Mouse (Mus musculus) stomach, embryonic 15.5 days (tissue): Measurements from ENCODE around the gene Nop58. TPM values are rescaled to one million over a fixed set of nuclear protein-coding genes. Genes with fewer than 3 reads are reported as not detected.
A peak's percentile ranks its signal among the peaks of the same experiment; 100 is the strongest.

Experiments used
- ATAC-seq: fragments of 200-750 bp; cut with Nextera tagmentation; 2 replicates; pipeline ENCODE4 v1.8.0; 2017; ENCODE audit warnings: low read depth, moderate number of reproducible peaks, moderate TSS enrichment; ENCODE audit not compliant: insufficient read depth, low FRiP score
- H3K27ac ChIP-seq: fragments of 300-500 bp; sonication (generic); 2 replicates; pipeline ENCODE4 v1.5.1; 2015; ENCODE audit warnings: mild to moderate bottlenecking, inconsistent platforms
- H3K27me3 ChIP-seq: fragments of 300-500 bp; sonication (generic); replicated peaks from 2 replicates; pipeline ENCODE4 v1.6.1; 2015; ENCODE audit warnings: inconsistent platforms
- H3K36me3 ChIP-seq: fragments of 300-500 bp; sonication (generic); 2 replicates; pipeline ENCODE4 v1.6.1; 2015; ENCODE audit warnings: inconsistent platforms
- H3K4me1 ChIP-seq: fragments of 300-500 bp; sonication (generic); 2 replicates; pipeline ENCODE4 v1.6.1; 2015; ENCODE audit warnings: inconsistent platforms
- H3K4me2 ChIP-seq: fragments of 300-500 bp; sonication (generic); 2 replicates; pipeline ENCODE4 v1.6.1; 2015; ENCODE audit warnings: mild to moderate bottlenecking, inconsistent platforms
- H3K4me3 ChIP-seq: fragments of 300-500 bp; sonication (generic); replicated peaks from 2 replicates; pipeline ENCODE4 v1.5.1; 2015; ENCODE audit warnings: inconsistent platforms
- H3K9ac ChIP-seq: fragments of 300-500 bp; sonication (generic); 2 replicates; pipeline ENCODE4 v1.6.1; 2015; ENCODE audit warnings: inconsistent platforms
- H3K9me3 ChIP-seq: fragments of 300-500 bp; sonication (generic); 2 replicates; pipeline ENCODE4 v1.6.1; 2016; ENCODE audit warnings: inconsistent platforms
- WGBS: fragments of 180-500 bp; shearing (Covaris S2); methylation state at CpG from one replicate; pipeline ENCODE4 v1.1.7; 2015; 5-methylcytosine and 5-hydroxymethylcytosine counted together
- polyA plus RNA-seq: library from polyadenylated mRNA; unstranded; fragments of >200 nt; fragmentation: Nextera tagmentation; extraction: Ambion mirVana; gene quantifications from 2 replicates; pipeline ENCODE4 v1.2.1, GENCODE M21; 2015

The Nop58 gene
- polyA plus RNA-seq, 1 experiment from 2014 or later = 233 TPM

DNA sequence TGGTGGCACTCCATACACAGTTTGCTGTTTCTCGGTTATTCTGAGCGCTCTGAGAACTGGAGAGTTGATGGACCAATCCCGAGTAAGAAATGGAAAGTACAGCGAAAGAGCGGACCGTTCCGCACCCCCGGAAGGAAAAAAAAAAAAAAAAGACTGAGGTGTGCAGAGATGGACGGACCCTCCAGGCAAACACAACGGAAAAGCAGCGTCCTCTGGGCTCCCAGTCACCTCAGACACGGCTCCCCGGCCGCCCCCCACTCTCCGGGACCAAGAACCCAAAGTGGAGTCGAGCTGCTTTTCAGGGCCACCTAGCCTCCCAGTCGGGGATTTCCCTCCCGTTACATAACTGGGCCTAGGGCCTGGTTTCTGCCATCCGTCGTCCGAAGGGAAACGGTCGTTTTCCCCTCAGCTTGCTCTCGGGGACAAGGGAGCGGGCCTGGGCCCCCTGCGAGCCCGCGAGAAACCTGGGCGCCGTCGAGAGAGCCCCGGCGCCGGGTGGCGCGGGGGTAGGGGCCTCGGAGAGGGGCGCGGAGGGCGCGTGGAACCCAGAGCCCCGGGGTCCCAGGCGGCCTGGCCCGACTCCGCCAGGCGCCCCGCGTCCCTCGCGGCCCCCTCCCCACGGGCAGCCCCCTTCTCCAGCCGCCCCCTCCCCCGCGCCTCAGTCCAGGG, 14.7 kb upstream of the Nop58 start:
- WGBS = under 1% methylated on average over 47 of the region's 54 CpGs
- ATAC-seq = peak; percentile 73; the same call in 1 of the 2 replicates
- Histone ChIP-seq H3K4me3 (peak overlapping the region; percentile 98), H3K9me3 (no peaks in the 10 kb centered on the region), H3K36me3 (no peaks in the 10 kb centered on the region), H3K27ac (peak overlapping the region; percentile 96), H3K4me2 (peak overlapping the region; percentile 64), H3K4me1 (peaks cover 9% of the 10 kb centered on the region), H3K27me3 (no peaks in the 10 kb centered on the region), H3K9ac (peak overlapping the region; percentile 93)

DNA sequence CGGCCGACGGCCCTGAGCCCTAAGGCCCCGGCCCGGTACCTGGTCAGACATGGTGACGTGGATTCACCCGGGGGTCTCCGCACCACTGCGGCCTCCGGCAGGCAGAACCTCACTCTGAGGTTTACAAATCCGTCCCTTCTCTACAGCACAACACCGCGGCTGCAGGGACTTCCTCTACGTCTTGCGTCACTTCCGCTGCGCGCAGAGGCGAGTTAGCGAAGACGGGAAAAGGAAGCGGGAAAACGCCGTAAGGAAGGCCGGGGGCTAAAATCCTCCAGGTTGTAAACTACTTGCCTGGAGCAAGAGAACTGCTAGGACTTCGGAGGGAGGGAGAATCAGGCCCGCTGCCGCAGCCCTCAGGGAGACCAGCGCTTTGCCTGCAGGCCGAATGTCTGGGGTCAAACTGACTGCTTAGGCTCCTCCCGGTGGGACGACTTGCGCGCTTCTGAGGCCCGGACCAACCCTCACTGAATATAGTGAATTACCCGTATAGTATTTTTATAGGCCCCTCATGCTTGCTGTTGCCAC, 14.1 kb upstream of the Nop58 start, which contains the start of gene Sumo1:
Gene Sumo1, minus strand, starts transcription at position 194 of the 528 bp plus-strand sequence.
- WGBS = under 1% methylated on average over 36 of the region's 36 CpGs
- ATAC-seq = peak; percentile 89
- Histone ChIP-seq H3K4me1 (peaks cover 9% of the 10 kb centered on the region), H3K4me2 (peak within 1 kb of the TSS; percentile 64), H3K9me3 (no peaks in the 10 kb centered on the region), H3K4me3 (peak within 1 kb of the TSS; percentile 98), H3K36me3 (no peaks in the 10 kb centered on the region), H3K9ac (peak within 1 kb of the TSS; percentile 93), H3K27me3 (no peaks in the 10 kb centered on the region), H3K27ac (peak within 1 kb of the TSS; percentile 96)

DNA sequence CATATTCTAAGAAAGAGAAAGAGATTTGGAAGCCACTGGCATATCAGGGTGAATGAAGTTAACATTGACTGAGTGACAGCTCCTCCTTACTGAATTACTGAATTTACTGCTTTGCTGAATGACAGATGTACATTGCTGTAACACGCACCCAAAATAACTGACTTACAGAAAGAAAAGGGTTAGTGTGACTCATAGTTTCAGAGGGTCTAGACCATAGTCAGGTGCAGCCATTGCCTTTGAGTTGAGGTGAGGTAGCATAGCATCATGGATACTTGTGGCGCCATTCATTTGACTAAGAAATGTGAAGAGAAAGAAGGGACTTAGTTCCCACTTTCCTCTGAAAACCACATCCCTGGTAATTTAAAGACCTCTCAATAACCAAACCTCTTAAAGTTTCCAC, 11.1 kb upstream of the Nop58 start:
- H3K4me2 ChIP-seq = no peak overlapping the region
- WGBS = 90% methylated on average over 2 of the region's 2 CpGs
- no peaks in the 10 kb centered on the region for H3K27me3 ChIP-seq
- no peaks in the 10 kb centered on the region for H3K36me3 ChIP-seq
- no peaks in the 10 kb centered on the region for H3K9me3 ChIP-seq
- no peak overlapping the region for H3K4me3 ChIP-seq
- ATAC-seq = no peak
- no peak overlapping the region for H3K9ac ChIP-seq
- H3K27ac ChIP-seq = no peak overlapping the region
- H3K4me1 ChIP-seq = peaks cover 4% of the 10 kb centered on the region; the same call in 1 of the 2 replicates

DNA sequence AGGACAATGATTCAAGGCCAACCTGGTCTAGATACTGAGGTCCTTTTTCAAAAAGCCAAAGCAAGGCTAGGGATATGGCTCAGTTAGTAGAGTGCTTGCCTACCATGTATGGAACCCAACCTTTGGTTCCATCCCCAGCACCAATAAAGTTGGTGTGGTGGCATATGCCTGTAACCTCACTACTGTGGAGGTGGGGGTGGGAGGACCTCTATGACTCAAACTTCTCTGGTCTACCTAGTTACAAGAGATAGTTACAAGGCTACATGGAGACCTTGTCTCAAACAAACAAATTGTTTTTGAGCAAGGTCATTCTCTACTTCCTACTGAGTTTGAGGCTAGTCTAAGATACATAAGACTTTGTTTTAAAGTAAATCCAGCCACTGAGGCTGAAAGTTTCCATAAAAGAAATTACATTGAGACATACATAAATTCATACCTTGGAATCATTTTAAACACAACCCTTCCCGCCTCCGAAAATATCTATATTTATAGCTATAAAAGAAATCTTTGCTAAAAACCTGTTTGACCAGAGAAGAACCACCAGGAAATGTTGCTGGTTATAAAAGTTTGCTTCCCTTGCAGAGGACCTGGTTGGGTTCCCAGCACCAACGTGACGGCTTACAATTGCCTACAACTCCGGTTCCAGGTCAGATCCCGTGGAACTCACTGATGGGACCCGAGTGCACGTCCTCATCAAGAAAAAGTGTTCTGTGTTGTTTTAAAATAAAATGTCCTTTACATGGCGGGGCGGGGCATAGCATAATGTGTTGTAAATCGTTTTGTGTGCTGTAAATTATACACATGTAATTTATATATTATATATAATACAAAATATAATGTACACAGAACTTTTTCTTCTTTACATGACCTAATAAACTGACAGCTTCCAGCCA, 599 bp upstream of the Nop58 start:
- H3K4me1 ChIP-seq = no peaks in the 10 kb centered on the region
- peak; percentile 4; the same call in 1 of the 2 replicates for ATAC-seq
- H3K27me3 ChIP-seq = no peaks in the 10 kb centered on the region
- peak overlapping the region; percentile 72; the same call in 1 of the 2 replicates for H3K27ac ChIP-seq
- peak overlapping the region; percentile 36 for H3K4me3 ChIP-seq
- 9% methylated on average over 11 of the region's 11 CpGs for WGBS
- H3K9ac ChIP-seq = no peak overlapping the region
- peak overlapping the region; percentile 76 for H3K4me2 ChIP-seq
- no peaks in the 10 kb centered on the region for H3K9me3 ChIP-seq
- no peaks in the 10 kb centered on the region for H3K36me3 ChIP-seq

DNA sequence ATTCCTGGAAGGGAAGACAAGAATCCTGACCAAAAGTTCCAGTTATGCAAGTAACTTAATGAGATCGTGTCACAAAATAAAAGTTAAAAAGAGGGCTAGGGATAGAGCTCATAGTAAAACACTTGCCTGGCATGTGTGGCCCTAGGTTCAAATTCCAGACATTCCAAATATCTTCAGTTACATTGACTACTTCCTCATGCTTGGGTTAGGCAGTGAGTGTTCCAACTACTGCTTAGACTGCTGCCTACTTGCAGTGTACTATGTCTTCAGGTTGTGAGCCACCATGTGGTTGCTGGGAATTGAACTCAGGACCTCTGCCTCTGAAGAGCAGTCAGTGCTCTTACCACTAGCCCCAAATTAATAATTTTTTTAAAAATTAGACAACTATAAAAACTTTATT, 2.7 kb downstream of the Nop58 start:
- WGBS = 53% methylated on average over 1 of the region's 1 CpGs

DNA sequence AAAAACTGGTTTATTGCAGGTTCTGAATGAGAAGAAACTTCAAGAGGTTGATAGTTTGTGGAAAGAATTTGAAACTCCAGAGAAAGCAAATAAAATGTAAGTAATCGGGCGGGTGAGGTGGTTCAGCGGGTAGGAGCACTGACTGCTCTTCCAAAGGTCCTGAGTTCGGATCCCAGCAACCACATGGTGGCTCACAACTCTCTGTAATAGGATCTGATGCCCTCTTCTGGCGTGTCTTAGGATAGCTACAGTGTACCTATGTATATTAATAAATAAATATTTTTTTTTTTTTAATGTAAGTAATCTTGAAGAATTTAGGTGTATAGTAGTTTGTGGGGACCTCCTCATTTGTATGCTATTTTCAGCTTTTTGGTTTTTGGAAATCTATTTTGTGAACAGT, 5.7 kb downstream of the Nop58 start:
- WGBS = 88% methylated on average over 5 of the region's 5 CpGs
- Histone ChIP-seq H3K9me3 (no peaks in the 10 kb centered on the region), H3K4me3 (no peak overlapping the region), H3K4me1 (no peaks in the 10 kb centered on the region), H3K27ac (no peak overlapping the region), H3K27me3 (no peaks in the 10 kb centered on the region), H3K9ac (no peak overlapping the region), H3K4me2 (no peak overlapping the region), H3K36me3 (peaks cover 17% of the 10 kb centered on the region)
- ATAC-seq = no peak

More for the DNA sequence above, 2.7 kb downstream of the Nop58 start:
- Histone ChIP-seq H3K9ac (no peak overlapping the region), H3K4me3 (no peak overlapping the region), H3K27me3 (no peaks in the 10 kb centered on the region), H3K4me1 (no peaks in the 10 kb centered on the region), H3K9me3 (no peaks in the 10 kb centered on the region), H3K27ac (no peak overlapping the region), H3K36me3 (peaks cover 2% of the 10 kb centered on the region; the same call in 1 of the 2 replicates), H3K4me2 (no peak overlapping the region)
- no peak for ATAC-seq

DNA sequence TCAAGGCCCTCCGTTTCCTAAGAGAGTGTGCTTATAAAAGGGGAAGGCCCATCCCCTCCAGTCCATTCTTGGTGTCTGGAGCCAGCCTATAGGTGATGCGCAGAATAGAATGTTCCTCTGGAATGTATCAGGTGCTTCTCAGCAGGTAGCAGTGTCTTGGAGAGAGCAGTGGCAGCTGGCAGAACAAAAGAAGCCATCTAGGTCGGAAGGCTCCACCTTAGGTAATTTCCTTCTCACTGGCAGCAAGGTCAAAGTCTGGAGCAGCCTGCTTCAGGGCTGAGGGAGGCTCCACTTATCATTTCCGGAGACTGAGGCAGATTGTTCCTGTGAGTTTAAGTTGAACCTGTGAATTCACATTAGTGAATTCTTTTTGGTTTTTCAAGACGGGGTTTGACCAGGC, 13.0 kb downstream of the Nop58 start:
- Histone ChIP-seq H3K9me3 (no peaks in the 10 kb centered on the region), H3K27me3 (no peaks in the 10 kb centered on the region), H3K27ac (no peak overlapping the region), H3K9ac (no peak overlapping the region), H3K4me3 (no peak overlapping the region), H3K36me3 (peaks cover 52% of the 10 kb centered on the region), H3K4me2 (no peak overlapping the region), H3K4me1 (no peaks in the 10 kb centered on the region)
- ATAC-seq = no peak
- 77% methylated on average over 5 of the region's 5 CpGs for WGBS

DNA sequence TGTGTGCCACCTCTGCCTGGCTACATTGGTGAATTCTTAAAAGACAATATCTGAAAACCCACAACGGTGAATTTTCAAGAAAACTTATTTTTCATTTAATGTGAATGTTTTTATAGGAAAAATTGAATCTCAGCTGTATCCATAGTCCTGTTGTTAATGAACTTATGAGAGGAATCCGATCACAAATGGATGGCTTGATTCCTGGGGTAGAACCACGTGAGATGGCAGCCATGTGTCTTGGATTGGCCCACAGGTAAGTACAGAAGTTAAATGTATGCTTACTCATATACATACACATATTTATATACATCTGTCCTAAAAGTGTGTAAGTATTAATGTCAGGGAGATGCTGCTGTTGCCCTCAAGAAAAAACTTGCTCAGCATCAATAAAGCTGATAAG, 13.4 kb downstream of the Nop58 start:
- no peaks in the 10 kb centered on the region for H3K4me1 ChIP-seq
- no peak overlapping the region for H3K9ac ChIP-seq
- peaks cover 48% of the 10 kb centered on the region for H3K36me3 ChIP-seq
- no peak overlapping the region for H3K4me3 ChIP-seq
- no peaks in the 10 kb centered on the region for H3K9me3 ChIP-seq
- ATAC-seq = no peak
- H3K27me3 ChIP-seq = no peaks in the 10 kb centered on the region
- 94% methylated on average over 3 of the region's 3 CpGs for WGBS
- H3K4me2 ChIP-seq = no peak overlapping the region
- H3K27ac ChIP-seq = no peak overlapping the region

DNA sequence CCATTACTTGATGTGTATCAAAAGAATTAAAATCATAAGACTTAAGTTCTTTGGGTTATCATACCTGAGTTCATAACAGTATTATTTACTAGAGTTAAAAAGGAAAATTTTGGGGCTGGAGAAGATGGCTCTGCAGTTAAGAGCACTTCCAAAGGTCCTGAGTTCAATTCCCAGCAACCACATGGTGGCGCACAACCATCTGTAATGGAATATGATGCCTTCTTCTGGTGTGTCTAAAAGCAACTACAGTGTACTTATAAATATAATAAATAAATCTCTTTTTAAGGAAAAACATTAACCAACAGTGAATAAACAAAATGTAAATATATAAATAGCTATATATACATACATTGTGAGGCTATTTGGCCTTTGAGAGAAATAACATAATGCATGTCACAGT, 17.0 kb downstream of the Nop58 start:
- 88% methylated on average over 1 of the region's 1 CpGs for WGBS
- H3K36me3 ChIP-seq = peaks cover 51% of the 10 kb centered on the region

DNA sequence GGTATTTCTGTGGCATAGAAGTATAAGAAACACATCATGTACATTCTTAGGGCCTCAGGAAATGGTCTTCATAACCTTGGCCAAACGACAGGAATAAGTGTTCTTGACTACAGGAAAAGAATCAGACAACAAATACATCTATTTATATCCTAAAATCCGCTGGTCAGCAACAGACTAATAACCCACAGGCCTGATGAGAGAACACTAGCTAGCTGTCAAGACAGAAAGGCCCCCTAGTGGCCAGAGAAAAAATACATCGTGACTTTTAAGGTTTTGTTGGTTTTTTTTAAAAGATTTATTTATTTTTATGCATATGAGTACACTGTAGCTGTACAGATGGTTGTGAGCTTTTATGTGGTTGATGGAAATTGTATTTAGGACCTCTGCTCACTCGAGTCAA, 35.1 kb downstream of the Nop58 start:
- Histone ChIP-seq H3K4me1 (no peaks in the 10 kb centered on the region), H3K4me2 (no peak overlapping the region), H3K9ac (no peak overlapping the region), H3K4me3 (no peak overlapping the region), H3K27me3 (no peaks in the 10 kb centered on the region), H3K27ac (no peak overlapping the region), H3K36me3 (peaks cover 13% of the 10 kb centered on the region; the same call in 1 of the 2 replicates), H3K9me3 (no peaks in the 10 kb centered on the region)
- ATAC-seq = no peak
- 32% methylated on average over 4 of the region's 4 CpGs for WGBS

More for the DNA sequence above, 17.0 kb downstream of the Nop58 start:
- no peaks in the 10 kb centered on the region for H3K27me3 ChIP-seq
- H3K27ac ChIP-seq = no peak overlapping the region
- no peak for ATAC-seq
- no peaks in the 10 kb centered on the region for H3K9me3 ChIP-seq
- H3K9ac ChIP-seq = no peak overlapping the region
- H3K4me2 ChIP-seq = no peak overlapping the region
- no peak overlapping the region for H3K4me3 ChIP-seq
- H3K4me1 ChIP-seq = no peaks in the 10 kb centered on the region

DNA sequence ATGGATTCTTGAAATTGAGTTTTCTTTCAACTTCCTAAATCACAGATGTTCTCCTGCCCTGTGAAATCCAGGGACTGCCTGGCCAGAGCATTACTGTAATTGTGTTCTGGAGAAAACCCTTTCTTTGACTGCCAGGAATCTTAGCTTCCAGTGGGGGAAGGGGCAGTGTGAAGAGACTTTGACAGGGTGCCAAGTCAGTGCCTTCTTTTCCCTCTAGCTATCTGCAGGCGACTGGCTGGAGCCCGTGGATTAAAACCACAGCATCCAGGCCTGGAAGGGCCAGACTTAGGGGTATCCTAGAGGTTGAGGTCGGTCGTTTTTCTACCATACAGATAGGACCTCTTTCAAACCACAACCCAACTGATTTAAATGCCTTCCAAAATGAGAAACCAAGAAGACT, 40.9 kb downstream of the Nop58 start:
- H3K4me2 ChIP-seq = no peak overlapping the region
- no peaks in the 10 kb centered on the region for H3K9me3 ChIP-seq
- H3K36me3 ChIP-seq = no peaks in the 10 kb centered on the region
- no peak for ATAC-seq
- no peak overlapping the region for H3K27ac ChIP-seq
- no peak overlapping the region for H3K9ac ChIP-seq
- H3K4me1 ChIP-seq = no peaks in the 10 kb centered on the region
- 52% methylated on average over 4 of the region's 4 CpGs for WGBS
- no peak overlapping the region for H3K4me3 ChIP-seq
- no peaks in the 10 kb centered on the region for H3K27me3 ChIP-seq

DNA sequence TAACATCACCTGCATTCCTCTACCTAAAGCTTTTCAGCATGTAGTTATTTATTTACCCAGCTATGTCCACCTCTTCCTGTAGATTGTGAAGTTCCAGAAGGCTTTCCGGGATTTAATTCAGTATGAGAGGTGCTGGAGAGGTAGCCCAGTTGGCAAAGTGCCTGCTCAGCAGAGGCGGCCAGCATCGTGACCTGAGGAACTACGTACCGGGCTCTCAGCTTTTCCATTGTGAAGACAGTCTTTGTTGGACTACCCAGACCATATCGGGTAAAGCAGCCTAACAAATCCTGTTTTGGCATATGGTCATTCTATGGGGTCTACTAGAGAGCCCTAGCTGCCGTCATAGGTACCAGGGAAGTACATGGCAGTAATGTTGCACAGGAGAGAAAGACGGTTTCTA, 45.3 kb downstream of the Nop58 start:
- Histone ChIP-seq H3K9ac (no peak overlapping the region), H3K4me2 (no peak overlapping the region), H3K36me3 (no peaks in the 10 kb centered on the region), H3K27me3 (no peaks in the 10 kb centered on the region), H3K4me1 (no peaks in the 10 kb centered on the region), H3K9me3 (no peaks in the 10 kb centered on the region), H3K27ac (no peak overlapping the region), H3K4me3 (no peak overlapping the region)
- no peak for ATAC-seq
- 83% methylated on average over 8 of the region's 8 CpGs for WGBS
